Mouse (Mus musculus): ENCODE measurements around the gene Tnfaip2.

- TF ChIP-seq CTCF (IDR thresholded peaks at IDR 0.05; ENCODE audit: low read depth), result no peak
- TF ChIP-seq EP300 (IDR thresholded peaks at IDR 0.05; ENCODE audit: low read depth), result no peak
Measured at GRCm38 (mm10) chr12:111447350-111447749, 5.1 kb downstream of the Tnfaip2 start.
